Mouse (Mus musculus): ENCODE measurements at regions not wholly inside any gene's neighbourhood (a gene's known extent, or its start where the extent isn't known, plus 50 kb on each side); places are given as distances from the start of the nearest gene placed in this dataset.

DNA sequence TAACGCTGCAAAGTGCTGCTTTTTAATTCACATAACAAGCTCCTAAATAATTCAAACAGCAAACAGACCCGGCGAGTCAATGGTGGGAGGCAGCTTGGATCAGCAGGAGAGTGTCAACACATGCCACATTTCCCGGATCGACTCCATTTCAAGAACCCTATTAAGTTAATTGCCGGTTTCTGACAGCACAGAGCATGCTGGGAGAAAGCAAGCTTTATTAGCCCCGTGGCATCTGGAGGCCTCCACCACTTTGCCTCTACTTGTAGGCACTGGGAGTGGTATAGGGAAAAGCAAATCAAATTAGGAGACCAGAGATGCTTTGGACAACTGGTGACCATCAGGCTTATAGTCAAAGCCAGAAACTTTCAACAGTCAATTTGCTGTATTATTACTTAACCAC, 188.5 kb downstream of the Emx2 start:
- Histone ChIP-seq H3K4me2 (replicated peaks; ENCODE audit: low read depth) (no peak overlapping the region), H3K4me3 (ENCODE audit: low read depth, low read length) (no peak overlapping the region), H3K9me3 (ENCODE audit: control insufficient read depth, low read length) (no peaks in the 10 kb centered on the region), H3K4me1 (replicated peaks; ENCODE audit: control insufficient read depth, insufficient read depth) (no peaks in the 10 kb centered on the region), H3K9ac (ENCODE audit: low read length) (no peak overlapping the region), H3K36me3 (ENCODE audit: control insufficient read depth, insufficient read depth, low read length) (no peaks in the 10 kb centered on the region), H3K27ac (replicated peaks) (no peak overlapping the region), H3K27me3 (ENCODE audit: control insufficient read depth, insufficient read depth, low read length) (no peaks in the 10 kb centered on the region)
- no peak for ATAC-seq (ENCODE audit: low FRiP score, low TSS enrichment)
- WGBS: 67% methylated on average over 7 of the region's 7 CpGs
- no peak for DNase-seq (ENCODE audit: low spot score)
- TF ChIP-seq EP300 (optimal IDR thresholded peaks at IDR 0.05) (no peak), CTCF (IDR thresholded peaks at IDR 0.05; ENCODE audit: low read depth) (no peak)

DNA sequence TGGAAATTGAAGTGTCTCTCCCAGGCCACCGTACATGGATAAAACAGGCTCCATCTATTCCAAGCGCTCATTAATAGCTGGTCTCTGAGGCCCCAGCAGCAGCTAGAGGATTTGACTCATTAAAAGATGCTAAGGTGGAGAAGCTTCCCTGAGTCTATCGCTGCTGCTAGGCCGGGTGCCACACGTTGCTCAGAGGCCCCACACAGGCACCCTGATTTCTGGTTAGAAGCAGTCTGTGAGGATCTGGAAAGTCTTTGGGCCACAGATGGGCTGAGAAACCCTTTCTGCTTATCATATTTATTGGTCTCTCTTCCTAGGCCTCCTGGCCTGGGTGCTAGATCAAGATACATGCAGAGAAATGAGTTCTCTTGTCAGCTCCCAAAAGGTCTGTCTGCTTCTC, 191.2 kb downstream of the Emx2 start:
- Histone ChIP-seq H3K4me2 (replicated peaks; ENCODE audit: low read depth) (no peak overlapping the region), H3K9ac (ENCODE audit: low read length) (no peak overlapping the region), H3K4me3 (ENCODE audit: low read depth, low read length) (no peak overlapping the region), H3K36me3 (ENCODE audit: control insufficient read depth, insufficient read depth, low read length) (no peaks in the 10 kb centered on the region), H3K9me3 (ENCODE audit: control insufficient read depth, low read length) (no peaks in the 10 kb centered on the region), H3K27me3 (ENCODE audit: control insufficient read depth, insufficient read depth, low read length) (no peaks in the 10 kb centered on the region), H3K4me1 (replicated peaks; ENCODE audit: control insufficient read depth, insufficient read depth) (no peaks in the 10 kb centered on the region), H3K27ac (replicated peaks) (no peak overlapping the region)
- ATAC-seq (ENCODE audit: low FRiP score, low TSS enrichment) (no peak), DNase-seq (ENCODE audit: low spot score) (no peak)
- TF ChIP-seq EP300 (optimal IDR thresholded peaks at IDR 0.05): no peak
- no peak for TF ChIP-seq CTCF (IDR thresholded peaks at IDR 0.05; ENCODE audit: low read depth)
- 75% methylated on average over 5 of the region's 5 CpGs for WGBS

GRCm38 (mm10) chr19:59650611-59651329, 192.6 kb downstream of the Emx2 start:
- Histone ChIP-seq H3K27ac (replicated peaks) (no peak overlapping the region), H3K27me3 (ENCODE audit: control insufficient read depth, insufficient read depth, low read length) (no peaks in the 10 kb centered on the region), H3K4me2 (replicated peaks; ENCODE audit: low read depth) (no peak overlapping the region), H3K9ac (ENCODE audit: low read length) (no peak overlapping the region), H3K36me3 (ENCODE audit: control insufficient read depth, insufficient read depth, low read length) (no peaks in the 10 kb centered on the region), H3K4me1 (replicated peaks; ENCODE audit: control insufficient read depth, insufficient read depth) (no peaks in the 10 kb centered on the region), H3K9me3 (ENCODE audit: control insufficient read depth, low read length) (no peaks in the 10 kb centered on the region), H3K4me3 (ENCODE audit: low read depth, low read length) (no peak overlapping the region)
- 75% methylated on average over 10 of the region's 10 CpGs for WGBS
- DNase-seq (ENCODE audit: low spot score): no peak
- no peak for ATAC-seq (ENCODE audit: low FRiP score, low TSS enrichment)
- TF ChIP-seq CTCF (IDR thresholded peaks at IDR 0.05; ENCODE audit: low read depth) (no peak), EP300 (optimal IDR thresholded peaks at IDR 0.05) (no peak)

DNA sequence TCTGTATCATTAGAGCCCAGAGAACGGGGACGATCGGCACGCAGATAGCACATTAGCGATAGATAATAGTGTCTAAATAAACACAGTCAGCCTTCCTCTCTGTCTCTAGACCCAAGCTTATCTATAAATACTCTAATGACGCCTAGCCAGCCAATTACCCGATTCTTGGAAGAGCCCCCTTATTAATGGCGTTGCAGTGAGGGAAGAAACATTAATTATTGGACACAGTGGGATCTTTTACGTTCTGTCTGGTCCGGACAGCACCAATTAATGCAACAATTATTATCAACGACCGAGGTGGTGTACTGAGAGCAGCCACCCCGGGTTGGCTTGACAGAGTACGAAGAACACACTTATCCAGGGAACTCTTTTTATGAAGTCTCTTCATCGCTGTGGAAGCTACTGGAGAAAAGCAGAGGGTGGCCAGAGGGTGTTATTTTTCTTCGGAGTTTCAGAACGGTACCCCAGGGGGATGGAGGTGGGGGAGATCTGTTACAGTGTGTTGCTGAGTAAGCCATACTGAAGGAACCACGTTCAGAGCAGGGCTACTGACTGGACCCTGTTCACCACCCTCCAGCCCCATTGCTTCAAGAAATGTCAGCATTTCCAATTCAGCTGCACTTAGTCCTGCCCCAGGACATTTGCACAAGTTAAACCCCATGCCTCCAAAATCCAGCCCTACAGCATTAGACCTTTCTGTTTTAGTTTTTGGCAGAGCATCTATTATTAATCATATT, 195.6 kb downstream of the Emx2 start:
- TF ChIP-seq CTCF (IDR thresholded peaks at IDR 0.05; ENCODE audit: low read depth): no peak
- H3K9ac ChIP-seq (ENCODE audit: low read length): no peak overlapping the region
- ATAC-seq (ENCODE audit: low FRiP score, low TSS enrichment): no peak
- WGBS: 44% methylated on average over 18 of the region's 18 CpGs
- no peak for DNase-seq (ENCODE audit: low spot score)
- no peak overlapping the region for H3K27ac ChIP-seq (replicated peaks)
- no peak overlapping the region for H3K4me2 ChIP-seq (replicated peaks; ENCODE audit: low read depth)
- H3K9me3 ChIP-seq (ENCODE audit: control insufficient read depth, low read length): no peaks in the 10 kb centered on the region
- no peaks in the 10 kb centered on the region for H3K27me3 ChIP-seq (ENCODE audit: control insufficient read depth, insufficient read depth, low read length)
- H3K36me3 ChIP-seq (ENCODE audit: control insufficient read depth, insufficient read depth, low read length): no peaks in the 10 kb centered on the region
- H3K4me1 ChIP-seq (replicated peaks; ENCODE audit: control insufficient read depth, insufficient read depth): no peaks in the 10 kb centered on the region
- H3K4me3 ChIP-seq (ENCODE audit: low read depth, low read length): no peak overlapping the region

GRCm38 (mm10) chr19:59655321-59655720, 197.1 kb downstream of the Emx2 start:
- Histone ChIP-seq H3K9me3 (ENCODE audit: control insufficient read depth, low read length) (no peaks in the 10 kb centered on the region), H3K27me3 (ENCODE audit: control insufficient read depth, insufficient read depth, low read length) (no peaks in the 10 kb centered on the region), H3K9ac (ENCODE audit: low read length) (no peak overlapping the region), H3K4me3 (ENCODE audit: low read depth, low read length) (no peak overlapping the region), H3K4me2 (replicated peaks; ENCODE audit: low read depth) (no peak overlapping the region), H3K36me3 (ENCODE audit: control insufficient read depth, insufficient read depth, low read length) (no peaks in the 10 kb centered on the region), H3K27ac (replicated peaks) (no peak overlapping the region), H3K4me1 (replicated peaks; ENCODE audit: control insufficient read depth, insufficient read depth) (no peaks in the 10 kb centered on the region)
- DNase-seq (ENCODE audit: low spot score): no peak
- TF ChIP-seq EP300 (optimal IDR thresholded peaks at IDR 0.05) (no peak), CTCF (IDR thresholded peaks at IDR 0.05; ENCODE audit: low read depth) (no peak)
- ATAC-seq (ENCODE audit: low FRiP score, low TSS enrichment): no peak
- WGBS: 88% methylated on average over 2 of the region's 2 CpGs

- Histone ChIP-seq H3K27me3 (ENCODE audit: control insufficient read depth, insufficient read depth, low read length) (no peaks in the 10 kb centered on the region), H3K4me3 (ENCODE audit: low read depth, low read length) (no peak overlapping the region), H3K27ac (replicated peaks) (no peak overlapping the region), H3K4me2 (replicated peaks; ENCODE audit: low read depth) (no peak overlapping the region), H3K9ac (ENCODE audit: low read length) (no peak overlapping the region), H3K9me3 (ENCODE audit: control insufficient read depth, low read length) (no peaks in the 10 kb centered on the region), H3K36me3 (ENCODE audit: control insufficient read depth, insufficient read depth, low read length) (no peaks in the 10 kb centered on the region), H3K4me1 (replicated peaks; ENCODE audit: control insufficient read depth, insufficient read depth) (no peaks in the 10 kb centered on the region)
- DNase-seq (ENCODE audit: low spot score): no peak
- no peak for ATAC-seq (ENCODE audit: low FRiP score, low TSS enrichment)
- no peak for TF ChIP-seq EP300 (optimal IDR thresholded peaks at IDR 0.05)
- no peak for TF ChIP-seq CTCF (IDR thresholded peaks at IDR 0.05; ENCODE audit: low read depth)
Observed at GRCm38 (mm10) chr19:59669793-59670192, 211.6 kb downstream of the Emx2 start.

All from stomach, postnatal 0 days (tissue).